Mouse (Mus musculus): Measurements from ENCODE around the gene Setd4. TPM values are rescaled to one million over a fixed set of nuclear protein-coding genes. Genes with fewer than 3 reads are reported as not detected.

Setd4 gene
- polyA plus RNA-seq, 1 experiment from 2014 or later: 20.8 TPM

DNA sequence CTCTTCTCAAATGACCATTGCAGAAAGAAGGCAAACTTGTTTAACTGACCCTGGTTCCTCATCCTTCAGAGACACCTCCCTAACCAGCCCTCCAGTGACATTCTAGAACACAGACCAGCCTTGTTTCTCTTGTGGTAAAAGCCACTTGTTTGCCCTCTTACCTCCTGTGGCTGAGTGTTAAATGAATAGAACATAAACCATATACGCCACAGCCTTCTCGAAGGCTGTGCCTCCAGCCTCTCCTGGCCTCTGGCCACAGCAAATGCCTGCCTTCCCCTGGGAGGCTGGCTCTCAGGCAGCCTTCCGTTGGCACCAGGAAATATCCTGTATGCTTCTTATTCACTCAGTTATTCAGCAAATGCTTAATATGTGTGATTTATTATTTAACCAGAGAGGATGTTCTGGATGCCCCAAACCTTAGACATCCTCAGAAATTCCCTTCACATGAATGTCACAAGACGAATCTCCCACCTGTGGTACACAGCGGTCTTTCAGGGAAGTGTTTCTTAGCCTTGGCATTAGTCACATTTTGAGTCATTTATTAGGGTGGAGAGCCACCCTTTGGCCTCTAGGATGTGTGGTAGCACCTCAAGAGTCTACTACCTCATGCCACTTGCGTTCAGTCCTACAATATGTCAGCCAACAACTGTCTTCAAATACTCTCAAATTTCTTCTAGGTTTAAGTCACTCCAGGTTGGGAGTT lies 68.6 kb downstream of the Setd4 start:
- Histone ChIP-seq H3K27ac (no peak overlapping the region), H3K9ac (no peak overlapping the region), H3K36me3 (no peaks in the 10 kb centered on the region), H3K9me3 (no peaks in the 10 kb centered on the region), H3K4me2 (replicated peaks) (no peak overlapping the region), H3K4me1 (peaks cover 12% of the 10 kb centered on the region), H3K4me3 (no peak overlapping the region), H3K27me3 (no peaks in the 10 kb centered on the region)
- WGBS: 73% methylated on average over 6 of the region's 6 CpGs
- no peak for ATAC-seq (ENCODE audit: insufficient number of reproducible peaks, insufficient read depth, low FRiP score, low TSS enrichment)

Other genes starting within 250 kb of the Setd4 start
- gene Cbr1, start 1.8 kb upstream of the Setd4 start, polyA plus RNA-seq (2016; fragmentation: Nextera tagmentation; extraction: Ambion mirVana): 132 and 133 TPM in 2 replicates
- gene Gm5678, start 24.0 kb upstream of the Setd4 start, polyA plus RNA-seq (2016; fragmentation: Nextera tagmentation; extraction: Ambion mirVana): not detected in 2 replicates
- 3.3 and 4.4 TPM in 2 replicates for gene Cbr3, start 79.2 kb upstream of the Setd4 start, polyA plus RNA-seq (2016; fragmentation: Nextera tagmentation; extraction: Ambion mirVana)
- gene Dop1b, start 107.8 kb upstream of the Setd4 start, polyA plus RNA-seq (2016; fragmentation: Nextera tagmentation; extraction: Ambion mirVana): 11.9 and 12.2 TPM in 2 replicates
- 36.9 and 42.3 TPM in 2 replicates for gene Morc3, start 228.1 kb upstream of the Setd4 start, polyA plus RNA-seq (2016; fragmentation: Nextera tagmentation; extraction: Ambion mirVana)

Measured in embryonic facial prominence, embryonic 12.5 days (tissue).